Mouse (Mus musculus) brain, embryonic 14.5 days (tissue): ENCODE results near the gene Npnt.

ENCODE experiments used
- CTCF ChIP-seq: fragments of 200-500 bp; IDR thresholded peaks from 2 replicates; pipeline ENCODE4 v1.5.1; 2012; ENCODE audit warnings: inconsistent platforms, mild to moderate bottlenecking, moderate library complexity, borderline replicate concordance; ENCODE audit not compliant: insufficient read depth, insufficient read length; ENCODE audit errors: extremely low read depth
- POLR2A ChIP-seq: fragments of 200-500 bp; IDR thresholded peaks from 2 replicates; pipeline ENCODE4 v1.6.1; 2012; ENCODE audit warnings: mild to moderate bottlenecking, inconsistent platforms, borderline replicate concordance; ENCODE audit not compliant: poor library complexity, insufficient read depth, insufficient read length, severe bottlenecking; ENCODE audit errors: extremely low read depth

- TF ChIP-seq CTCF = no peak
- no peak for TF ChIP-seq POLR2A
Observed at GRCm38 (mm10) chr3:132837134-132837533, 113.0 kb downstream of the Npnt start.
